Mouse (Mus musculus) ES-E14 (cell line): ENCODE measurements around the gene Cd109.

Source experiments
- CHD2 ChIP-seq: IDR thresholded peaks from 2 replicates; pipeline ENCODE4 v1.6.1; 2014; ENCODE audit warnings: mild to moderate bottlenecking, low read depth, low read length, inconsistent platforms
- HCFC1 ChIP-seq: IDR thresholded peaks from 2 replicates; pipeline ENCODE4 v1.6.1; 2012; ENCODE audit warnings: low read length, inconsistent platforms, borderline replicate concordance; ENCODE audit not compliant: insufficient read depth
- MAFK ChIP-seq: IDR thresholded peaks from 2 replicates; pipeline ENCODE4 v1.6.1; 2014; ENCODE audit warnings: mild to moderate bottlenecking, low read depth, low read length, inconsistent platforms; ENCODE audit not compliant: insufficient read depth
- ZC3H11A ChIP-seq: IDR thresholded peaks from 2 replicates; pipeline ENCODE4 v1.6.1; 2012; ENCODE audit warnings: low read depth, mild to moderate bottlenecking, inconsistent platforms, low read length, borderline replicate concordance
- ZNF384 ChIP-seq: IDR thresholded peaks from 2 replicates; pipeline ENCODE4 v1.6.1; 2012; ENCODE audit warnings: low read depth, low read length, inconsistent platforms

DNA sequence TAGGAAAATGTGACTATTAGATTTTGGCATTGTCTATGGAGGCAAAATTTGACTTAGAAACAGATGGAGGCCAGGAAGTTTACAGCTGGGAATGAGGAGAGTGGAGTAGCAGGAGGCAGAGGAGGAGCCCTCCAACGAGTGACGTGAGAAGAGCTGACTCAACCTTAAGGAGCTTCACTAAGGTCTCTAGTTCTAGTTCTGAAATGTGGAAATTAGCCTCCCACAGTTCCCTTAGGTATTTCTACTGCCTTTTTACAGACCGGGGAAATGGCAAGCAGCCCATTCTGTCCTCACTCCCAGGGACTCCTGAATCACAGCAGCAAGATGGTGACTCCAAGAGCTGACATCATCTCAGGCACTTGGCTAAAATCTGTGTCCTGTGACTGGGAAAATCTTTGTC is 134.9 kb downstream of the Cd109 start:
- TF ChIP-seq HCFC1 (no peak), ZNF384 (no peak), CHD2 (no peak), MAFK (no peak), ZC3H11A (no peak)
